Mouse (Mus musculus): Measurements from ENCODE around the gene Prim2. TPM values are rescaled to one million over a fixed set of nuclear protein-coding genes. Genes with fewer than 3 reads are reported as not detected.

Prim2 gene
- polyA plus RNA-seq, 1 experiment from 2014 or later = 22.6 TPM

GRCm38 (mm10) chr1:33670164-33670616 lies 595 bp upstream of the Prim2 start:
- Histone ChIP-seq H3K36me3 (ENCODE audit: control insufficient read depth, insufficient read depth) (peaks cover 7% of the 10 kb centered on the region; the same call in 1 of the 2 replicates), H3K4me1 (ENCODE audit: control insufficient read depth, insufficient read depth, low read length) (peaks cover 2% of the 10 kb centered on the region; the same call in 1 of the 2 replicates), H3K4me2 (ENCODE audit: low read depth, low read length) (peak overlapping the region; percentile 77), H3K9me3 (replicated peaks; ENCODE audit: control insufficient read depth, low read length) (no peaks in the 10 kb centered on the region), H3K27me3 (ENCODE audit: control insufficient read depth, insufficient read depth, low read length) (no peaks in the 10 kb centered on the region), H3K9ac (ENCODE audit: low read length) (peak overlapping the region; percentile 75), H3K4me3 (ENCODE audit: low read length) (peak overlapping the region; percentile 92), H3K27ac (ENCODE audit: low read length) (peak overlapping the region; percentile 80)
- peak; percentile 55 for ATAC-seq (replicated peaks; ENCODE audit: extremely low read depth, insufficient read depth, low FRiP score)
- under 1% methylated on average over 37 of the region's 37 CpGs for WGBS

DNA sequence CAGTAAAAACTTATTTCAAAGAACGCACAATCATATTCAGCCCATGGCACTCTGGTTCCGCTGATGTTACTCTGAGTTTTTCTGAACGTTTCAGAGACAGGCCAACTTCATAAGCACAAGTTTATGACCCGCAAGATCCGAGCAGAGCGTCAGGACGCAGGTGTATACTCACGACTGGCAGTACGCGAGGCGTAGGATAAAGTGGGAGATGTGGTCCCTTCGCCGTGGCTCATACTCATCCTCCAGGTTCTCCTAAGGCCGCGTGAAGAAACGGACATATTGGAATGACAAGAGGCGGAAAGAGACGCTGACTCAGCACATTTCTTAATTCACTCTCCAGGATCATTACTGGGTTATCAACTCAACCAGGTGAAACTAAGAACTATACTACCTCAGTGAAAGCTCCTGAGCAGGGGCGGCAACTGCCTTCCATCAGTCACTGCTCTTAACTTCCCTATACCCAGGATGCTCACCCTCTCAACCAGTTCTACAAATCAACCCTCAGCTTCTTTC lies 5.9 kb downstream of the Prim2 start:
- 81% methylated on average over 19 of the region's 19 CpGs for WGBS
- no peak overlapping the region for H3K27ac ChIP-seq (ENCODE audit: low read length)
- no peak overlapping the region for H3K4me3 ChIP-seq (ENCODE audit: low read length)
- no peaks in the 10 kb centered on the region for H3K9me3 ChIP-seq (replicated peaks; ENCODE audit: control insufficient read depth, low read length)
- no peak for ATAC-seq (replicated peaks; ENCODE audit: extremely low read depth, insufficient read depth, low FRiP score)
- H3K4me1 ChIP-seq (ENCODE audit: control insufficient read depth, insufficient read depth, low read length) = no peaks in the 10 kb centered on the region
- H3K9ac ChIP-seq (ENCODE audit: low read length) = no peak overlapping the region
- no peak overlapping the region for H3K4me2 ChIP-seq (ENCODE audit: low read depth, low read length)
- H3K27me3 ChIP-seq (ENCODE audit: control insufficient read depth, insufficient read depth, low read length) = no peaks in the 10 kb centered on the region
- peaks cover 22% of the 10 kb centered on the region for H3K36me3 ChIP-seq (ENCODE audit: control insufficient read depth, insufficient read depth)

DNA sequence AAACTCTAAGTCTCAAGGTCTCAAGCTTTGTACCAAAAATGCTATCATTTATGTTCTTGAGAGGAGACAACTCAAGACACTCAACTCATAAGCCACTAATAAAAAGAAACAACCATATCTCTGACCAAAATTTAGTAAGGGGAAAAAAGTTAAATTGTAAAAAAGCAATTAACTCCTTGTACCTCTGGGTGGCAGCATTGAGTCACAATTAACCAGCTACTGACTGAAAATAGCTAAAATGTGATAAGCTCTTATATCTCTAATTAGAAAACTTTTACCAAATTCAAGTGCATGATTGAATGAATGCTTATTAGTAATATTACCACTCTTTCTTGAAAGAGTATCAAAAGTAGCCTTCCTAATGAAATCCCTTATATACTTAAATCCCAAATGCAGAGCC lies 6.4 kb downstream of the Prim2 start:
- H3K4me1 ChIP-seq (ENCODE audit: control insufficient read depth, insufficient read depth, low read length) = no peaks in the 10 kb centered on the region
- H3K4me3 ChIP-seq (ENCODE audit: low read length) = no peak overlapping the region
- H3K9me3 ChIP-seq (replicated peaks; ENCODE audit: control insufficient read depth, low read length) = no peaks in the 10 kb centered on the region
- H3K27me3 ChIP-seq (ENCODE audit: control insufficient read depth, insufficient read depth, low read length) = no peaks in the 10 kb centered on the region
- ATAC-seq (replicated peaks; ENCODE audit: extremely low read depth, insufficient read depth, low FRiP score) = no peak
- H3K4me2 ChIP-seq (ENCODE audit: low read depth, low read length) = no peak overlapping the region
- H3K36me3 ChIP-seq (ENCODE audit: control insufficient read depth, insufficient read depth) = peaks cover 22% of the 10 kb centered on the region
- no peak overlapping the region for H3K27ac ChIP-seq (ENCODE audit: low read length)
- H3K9ac ChIP-seq (ENCODE audit: low read length) = no peak overlapping the region

DNA sequence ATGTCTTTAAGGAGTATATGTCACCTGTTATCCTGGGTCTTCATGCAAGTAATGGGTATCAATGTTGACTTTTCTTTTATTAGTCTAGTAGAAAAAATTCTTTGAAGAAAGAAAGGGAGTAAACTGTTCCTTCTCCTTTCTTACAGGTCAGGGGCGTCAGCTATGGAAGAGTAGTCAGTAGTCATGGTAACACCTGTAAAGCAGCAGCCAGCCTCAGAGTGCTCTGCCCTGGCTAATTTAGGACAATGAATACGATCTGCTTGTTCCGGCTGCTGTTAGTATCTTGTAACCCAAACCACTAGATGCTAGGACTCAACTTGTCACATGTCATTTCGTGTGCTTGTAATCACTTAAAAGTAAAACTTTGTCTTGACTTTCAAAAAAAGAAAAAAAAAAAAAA lies 11.3 kb downstream of the Prim2 start:
- Histone ChIP-seq H3K9me3 (replicated peaks; ENCODE audit: control insufficient read depth, low read length) (no peaks in the 10 kb centered on the region), H3K27ac (ENCODE audit: low read length) (no peak overlapping the region), H3K36me3 (ENCODE audit: control insufficient read depth, insufficient read depth) (peaks cover 23% of the 10 kb centered on the region), H3K27me3 (ENCODE audit: control insufficient read depth, insufficient read depth, low read length) (no peaks in the 10 kb centered on the region), H3K4me1 (ENCODE audit: control insufficient read depth, insufficient read depth, low read length) (no peaks in the 10 kb centered on the region), H3K4me3 (ENCODE audit: low read length) (no peak overlapping the region), H3K4me2 (ENCODE audit: low read depth, low read length) (no peak overlapping the region), H3K9ac (ENCODE audit: low read length) (no peak overlapping the region)
- 78% methylated on average over 4 of the region's 4 CpGs for WGBS
- ATAC-seq (replicated peaks; ENCODE audit: extremely low read depth, insufficient read depth, low FRiP score) = no peak

GRCm38 (mm10) chr1:33657574-33658149 lies 11.9 kb downstream of the Prim2 start:
- no peak overlapping the region for H3K9ac ChIP-seq (ENCODE audit: low read length)
- no peaks in the 10 kb centered on the region for H3K9me3 ChIP-seq (replicated peaks; ENCODE audit: control insufficient read depth, low read length)
- H3K27me3 ChIP-seq (ENCODE audit: control insufficient read depth, insufficient read depth, low read length) = no peaks in the 10 kb centered on the region
- WGBS = 75% methylated on average over 12 of the region's 12 CpGs
- H3K4me3 ChIP-seq (ENCODE audit: low read length) = no peak overlapping the region
- H3K4me2 ChIP-seq (ENCODE audit: low read depth, low read length) = no peak overlapping the region
- no peak overlapping the region for H3K27ac ChIP-seq (ENCODE audit: low read length)
- H3K4me1 ChIP-seq (ENCODE audit: control insufficient read depth, insufficient read depth, low read length) = no peaks in the 10 kb centered on the region
- ATAC-seq (replicated peaks; ENCODE audit: extremely low read depth, insufficient read depth, low FRiP score) = no peak
- peaks cover 23% of the 10 kb centered on the region for H3K36me3 ChIP-seq (ENCODE audit: control insufficient read depth, insufficient read depth)

DNA sequence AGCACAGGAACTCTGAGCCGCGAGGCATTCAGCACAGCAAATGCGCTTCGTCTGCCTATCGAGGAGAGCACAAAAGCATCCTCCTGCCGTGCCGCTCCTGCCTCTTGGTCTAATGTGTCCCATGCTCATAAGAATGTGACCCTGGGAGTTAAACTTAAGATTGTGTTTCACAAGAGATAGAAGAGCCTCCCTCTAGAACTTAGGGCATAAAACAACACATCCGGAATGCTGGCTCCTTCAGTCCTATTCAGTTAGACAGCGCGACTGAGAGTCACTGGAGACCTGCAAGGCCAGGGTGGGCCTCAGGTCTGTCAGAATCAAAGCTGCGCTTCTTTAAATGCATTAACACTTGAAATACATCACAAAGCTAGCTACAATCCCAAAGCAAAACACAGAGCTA lies 18.7 kb downstream of the Prim2 start:
- Histone ChIP-seq H3K4me2 (ENCODE audit: low read depth, low read length) (no peak overlapping the region), H3K4me1 (ENCODE audit: control insufficient read depth, insufficient read depth, low read length) (no peaks in the 10 kb centered on the region), H3K4me3 (ENCODE audit: low read length) (no peak overlapping the region), H3K9ac (ENCODE audit: low read length) (no peak overlapping the region), H3K27me3 (ENCODE audit: control insufficient read depth, insufficient read depth, low read length) (no peaks in the 10 kb centered on the region), H3K9me3 (replicated peaks; ENCODE audit: control insufficient read depth, low read length) (no peaks in the 10 kb centered on the region), H3K27ac (ENCODE audit: low read length) (no peak overlapping the region), H3K36me3 (ENCODE audit: control insufficient read depth, insufficient read depth) (peaks cover 9% of the 10 kb centered on the region; the same call in 1 of the 2 replicates)
- ATAC-seq (replicated peaks; ENCODE audit: extremely low read depth, insufficient read depth, low FRiP score) = no peak
- 90% methylated on average over 11 of the region's 11 CpGs for WGBS

- Histone ChIP-seq H3K4me1 (ENCODE audit: control insufficient read depth, insufficient read depth, low read length) (no peaks in the 10 kb centered on the region), H3K27me3 (ENCODE audit: control insufficient read depth, insufficient read depth, low read length) (no peaks in the 10 kb centered on the region), H3K27ac (ENCODE audit: low read length) (no peak overlapping the region), H3K9ac (ENCODE audit: low read length) (no peak overlapping the region), H3K4me3 (ENCODE audit: low read length) (no peak overlapping the region), H3K4me2 (ENCODE audit: low read depth, low read length) (no peak overlapping the region), H3K9me3 (replicated peaks; ENCODE audit: control insufficient read depth, low read length) (no peaks in the 10 kb centered on the region), H3K36me3 (ENCODE audit: control insufficient read depth, insufficient read depth) (peaks cover 9% of the 10 kb centered on the region; the same call in 1 of the 2 replicates)
- 92% methylated on average over 9 of the region's 9 CpGs for WGBS
- no peak for ATAC-seq (replicated peaks; ENCODE audit: extremely low read depth, insufficient read depth, low FRiP score)
Measured at GRCm38 (mm10) chr1:33649534-33650108, 20.0 kb downstream of the Prim2 start.

GRCm38 (mm10) chr1:33649021-33649420 lies 20.6 kb downstream of the Prim2 start:
- no peaks in the 10 kb centered on the region for H3K4me1 ChIP-seq (ENCODE audit: control insufficient read depth, insufficient read depth, low read length)
- no peaks in the 10 kb centered on the region for H3K27me3 ChIP-seq (ENCODE audit: control insufficient read depth, insufficient read depth, low read length)
- H3K9ac ChIP-seq (ENCODE audit: low read length) = no peak overlapping the region
- ATAC-seq (replicated peaks; ENCODE audit: extremely low read depth, insufficient read depth, low FRiP score) = no peak
- no peak overlapping the region for H3K4me3 ChIP-seq (ENCODE audit: low read length)
- H3K4me2 ChIP-seq (ENCODE audit: low read depth, low read length) = no peak overlapping the region
- WGBS = 80% methylated on average over 4 of the region's 4 CpGs
- H3K36me3 ChIP-seq (ENCODE audit: control insufficient read depth, insufficient read depth) = peaks cover 9% of the 10 kb centered on the region; the same call in 1 of the 2 replicates
- H3K9me3 ChIP-seq (replicated peaks; ENCODE audit: control insufficient read depth, low read length) = no peaks in the 10 kb centered on the region
- no peak overlapping the region for H3K27ac ChIP-seq (ENCODE audit: low read length)

GRCm38 (mm10) chr1:33647661-33648060 lies 21.9 kb downstream of the Prim2 start:
- Histone ChIP-seq H3K4me2 (ENCODE audit: low read depth, low read length) (no peak overlapping the region), H3K9me3 (replicated peaks; ENCODE audit: control insufficient read depth, low read length) (no peaks in the 10 kb centered on the region), H3K4me1 (ENCODE audit: control insufficient read depth, insufficient read depth, low read length) (no peaks in the 10 kb centered on the region), H3K27me3 (ENCODE audit: control insufficient read depth, insufficient read depth, low read length) (no peaks in the 10 kb centered on the region), H3K36me3 (ENCODE audit: control insufficient read depth, insufficient read depth) (peaks cover 9% of the 10 kb centered on the region; the same call in 1 of the 2 replicates), H3K9ac (ENCODE audit: low read length) (no peak overlapping the region), H3K4me3 (ENCODE audit: low read length) (no peak overlapping the region), H3K27ac (ENCODE audit: low read length) (no peak overlapping the region)
- 67% methylated on average over 4 of the region's 4 CpGs for WGBS
- ATAC-seq (replicated peaks; ENCODE audit: extremely low read depth, insufficient read depth, low FRiP score) = no peak
